Mouse (Mus musculus): ENCODE results near the gene Phf24. TPM values are rescaled to one million over a fixed set of nuclear protein-coding genes. Genes with fewer than 3 reads are reported as not detected.
A peak's percentile ranks its signal among the peaks of the same experiment; 100 is the strongest.

The Phf24 gene
- polyA plus RNA-seq, 1 experiment, result 0.46 TPM

DNA sequence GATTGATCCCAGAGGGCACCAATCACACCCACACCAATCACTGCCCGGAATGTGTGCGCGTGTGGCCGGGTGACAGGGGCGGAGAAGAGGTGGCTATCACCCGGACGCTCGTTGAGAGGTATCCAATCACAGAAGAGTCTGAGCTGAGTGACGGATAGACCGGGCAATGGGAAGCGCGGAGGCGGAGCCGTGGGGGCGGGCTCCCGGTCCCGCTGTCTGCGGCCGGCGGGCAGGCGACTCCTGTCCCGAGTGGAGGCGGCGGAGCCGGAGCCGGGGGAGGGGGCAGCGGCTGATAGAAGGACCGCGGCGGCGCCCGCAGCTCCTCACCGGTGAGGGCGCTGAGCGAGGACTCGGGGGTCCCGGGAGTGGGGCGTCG is 33.2 kb downstream of the Phf24 start, which contains the start of gene Dnajb5:
Dnajb5 (plus strand) TSS at position 139 of the 376 bp plus-strand sequence.
- peaks cover 11% of the 10 kb centered on the region for H3K4me1 ChIP-seq (ENCODE audit: control insufficient read depth, insufficient read depth, insufficient read length, low read length)
- 0% methylated on average over 37 of the region's 39 CpGs for WGBS
- TF ChIP-seq POLR2A (IDR thresholded peaks at IDR 0.05; ENCODE audit: low read depth, low read length), result peak; percentile 34
- no peak for TF ChIP-seq CTCF (IDR thresholded peaks at IDR 0.05; ENCODE audit: extremely low read depth, insufficient read length, insufficient replicate concordance, low read depth, low read length)
- H3K36me3 ChIP-seq (ENCODE audit: control insufficient read depth, insufficient read depth, low read length), result no peaks in the 10 kb centered on the region
- H3K27ac ChIP-seq (ENCODE audit: insufficient read depth, low read depth, low read length), result peak within 1 kb of the TSS; percentile 53
- H3K27me3 ChIP-seq (ENCODE audit: control insufficient read depth, insufficient read depth, low read length), result no peaks in the 10 kb centered on the region
- peak within 1 kb of the TSS; percentile 87 for H3K4me3 ChIP-seq (ENCODE audit: low read depth, low read length)

DNA sequence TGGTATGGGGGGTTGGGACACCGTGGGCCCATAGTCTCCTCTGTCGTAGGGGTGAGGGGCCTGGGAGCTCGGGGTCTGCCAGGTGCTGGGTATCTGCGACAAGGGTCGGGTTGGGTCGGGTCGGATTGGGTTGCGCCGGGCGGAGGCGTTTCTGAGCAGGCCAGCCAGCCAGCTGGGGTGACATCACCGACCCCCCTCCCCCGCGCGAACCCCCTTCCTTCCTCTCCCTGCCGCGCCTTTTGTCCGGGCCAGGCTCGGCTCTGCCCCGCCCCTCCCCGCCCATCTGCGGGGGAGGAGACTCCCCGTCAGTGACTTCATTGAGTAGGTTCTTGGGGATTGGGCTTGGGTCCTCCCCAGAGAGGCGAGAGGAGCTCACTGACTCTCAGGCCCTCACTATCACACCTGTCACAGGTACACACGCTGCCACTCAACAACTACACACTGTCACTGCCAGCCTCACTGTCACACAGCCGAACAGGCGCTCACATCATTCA is 33.7 kb downstream of the Phf24 start:
- 1% methylated on average over 22 of the region's 27 CpGs for WGBS
- no peaks in the 10 kb centered on the region for H3K36me3 ChIP-seq (ENCODE audit: control insufficient read depth, insufficient read depth, low read length)
- no peaks in the 10 kb centered on the region for H3K27me3 ChIP-seq (ENCODE audit: control insufficient read depth, insufficient read depth, low read length)
- peak overlapping the region; percentile 87 for H3K4me3 ChIP-seq (ENCODE audit: low read depth, low read length)
- no peak for TF ChIP-seq CTCF (IDR thresholded peaks at IDR 0.05; ENCODE audit: extremely low read depth, insufficient read length, insufficient replicate concordance, low read depth, low read length)
- peak overlapping the region; percentile 53 for H3K27ac ChIP-seq (ENCODE audit: insufficient read depth, low read depth, low read length)
- H3K4me1 ChIP-seq (ENCODE audit: control insufficient read depth, insufficient read depth, insufficient read length, low read length), result peaks cover 11% of the 10 kb centered on the region

DNA sequence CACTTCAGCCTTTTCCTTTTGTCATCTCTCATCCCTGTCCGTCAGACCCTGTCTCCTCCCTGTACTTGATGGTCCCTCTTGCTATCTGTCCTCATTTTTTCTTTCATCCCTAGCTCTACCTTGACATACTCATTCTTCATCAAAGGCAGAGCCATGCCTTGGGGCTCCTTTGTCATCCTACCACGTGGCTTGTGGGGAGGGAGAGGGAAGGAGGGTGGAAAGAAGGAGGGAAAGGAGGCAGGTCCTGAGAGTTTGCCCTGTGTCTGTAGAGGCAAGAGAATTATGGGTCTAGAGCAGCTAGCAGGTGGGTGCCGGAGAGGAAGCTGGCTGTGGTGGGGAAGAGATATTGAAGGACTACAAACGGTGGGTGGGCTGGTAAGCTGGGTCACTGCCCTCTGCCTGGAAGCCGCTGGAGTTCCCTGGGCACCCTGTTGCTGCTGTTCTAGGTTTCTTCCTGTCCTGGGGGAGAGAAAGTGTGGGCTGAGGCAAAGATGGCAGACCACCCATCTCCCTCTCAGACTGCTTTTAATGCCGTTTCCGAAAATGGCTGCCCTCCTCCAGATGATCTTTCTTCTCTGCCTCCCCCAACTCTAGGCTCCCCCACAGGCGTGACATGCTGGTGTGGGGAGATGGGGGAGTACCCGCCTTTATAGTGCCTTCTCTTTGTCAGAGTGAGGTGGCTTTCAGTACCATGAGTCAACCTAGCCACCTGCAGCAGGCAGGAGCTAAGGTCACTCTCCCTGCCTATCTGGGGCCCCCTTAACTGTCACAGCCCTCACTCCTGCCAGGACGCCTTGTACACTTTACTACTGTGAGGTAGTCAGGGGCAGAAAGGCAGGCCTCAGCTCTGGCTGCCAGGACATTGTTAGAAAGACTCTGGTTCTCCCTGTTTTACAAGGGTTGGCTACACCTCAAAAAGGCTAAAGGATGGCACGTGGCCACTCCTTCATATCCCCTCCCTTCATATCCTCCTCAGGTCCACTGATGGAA is 35.0 kb downstream of the Phf24 start:
- H3K27me3 ChIP-seq (ENCODE audit: control insufficient read depth, insufficient read depth, low read length), result no peaks in the 10 kb centered on the region
- TF ChIP-seq CTCF (IDR thresholded peaks at IDR 0.05; ENCODE audit: extremely low read depth, insufficient read length, insufficient replicate concordance, low read depth, low read length), result no peak
- TF ChIP-seq POLR2A (IDR thresholded peaks at IDR 0.05; ENCODE audit: low read depth, low read length), result no peak
- H3K4me1 ChIP-seq (ENCODE audit: control insufficient read depth, insufficient read depth, insufficient read length, low read length), result peaks cover 11% of the 10 kb centered on the region
- H3K36me3 ChIP-seq (ENCODE audit: control insufficient read depth, insufficient read depth, low read length), result no peaks in the 10 kb centered on the region
- no peak overlapping the region for H3K4me3 ChIP-seq (ENCODE audit: low read depth, low read length)
- peak overlapping the region; percentile 1; the same call in 1 of the 2 replicates for H3K27ac ChIP-seq (ENCODE audit: insufficient read depth, low read depth, low read length)
- 44% methylated on average over 11 of the region's 11 CpGs for WGBS

DNA sequence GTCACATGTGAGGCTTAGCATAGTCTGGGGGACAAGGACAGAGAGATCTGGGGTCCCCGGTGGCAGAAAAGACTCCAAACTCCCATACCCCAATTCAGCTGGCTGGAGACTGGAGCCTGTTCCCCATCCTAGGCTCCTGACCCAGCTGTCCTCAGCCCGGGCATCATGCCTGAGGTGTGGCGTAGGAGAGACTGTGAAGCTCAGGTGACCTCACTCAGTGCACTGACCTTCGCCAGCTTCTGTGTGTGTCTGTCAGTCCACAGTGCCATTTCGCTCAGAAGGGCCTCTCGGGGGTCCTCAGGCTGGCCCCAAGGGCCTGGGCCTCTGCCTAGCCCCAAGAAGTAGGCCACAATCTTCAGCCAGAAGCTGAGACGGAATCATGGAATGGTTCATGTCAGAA is 36.1 kb downstream of the Phf24 start:
- H3K36me3 ChIP-seq (ENCODE audit: control insufficient read depth, insufficient read depth, low read length), result no peaks in the 10 kb centered on the region
- H3K4me1 ChIP-seq (ENCODE audit: control insufficient read depth, insufficient read depth, insufficient read length, low read length), result peaks cover 11% of the 10 kb centered on the region
- no peak overlapping the region for H3K27ac ChIP-seq (ENCODE audit: insufficient read depth, low read depth, low read length)
- 91% methylated on average over 7 of the region's 7 CpGs for WGBS
- no peaks in the 10 kb centered on the region for H3K27me3 ChIP-seq (ENCODE audit: control insufficient read depth, insufficient read depth, low read length)
- no peak overlapping the region for H3K4me3 ChIP-seq (ENCODE audit: low read depth, low read length)
- TF ChIP-seq CTCF (IDR thresholded peaks at IDR 0.05; ENCODE audit: extremely low read depth, insufficient read length, insufficient replicate concordance, low read depth, low read length) (no peak), POLR2A (IDR thresholded peaks at IDR 0.05; ENCODE audit: low read depth, low read length) (no peak)

DNA sequence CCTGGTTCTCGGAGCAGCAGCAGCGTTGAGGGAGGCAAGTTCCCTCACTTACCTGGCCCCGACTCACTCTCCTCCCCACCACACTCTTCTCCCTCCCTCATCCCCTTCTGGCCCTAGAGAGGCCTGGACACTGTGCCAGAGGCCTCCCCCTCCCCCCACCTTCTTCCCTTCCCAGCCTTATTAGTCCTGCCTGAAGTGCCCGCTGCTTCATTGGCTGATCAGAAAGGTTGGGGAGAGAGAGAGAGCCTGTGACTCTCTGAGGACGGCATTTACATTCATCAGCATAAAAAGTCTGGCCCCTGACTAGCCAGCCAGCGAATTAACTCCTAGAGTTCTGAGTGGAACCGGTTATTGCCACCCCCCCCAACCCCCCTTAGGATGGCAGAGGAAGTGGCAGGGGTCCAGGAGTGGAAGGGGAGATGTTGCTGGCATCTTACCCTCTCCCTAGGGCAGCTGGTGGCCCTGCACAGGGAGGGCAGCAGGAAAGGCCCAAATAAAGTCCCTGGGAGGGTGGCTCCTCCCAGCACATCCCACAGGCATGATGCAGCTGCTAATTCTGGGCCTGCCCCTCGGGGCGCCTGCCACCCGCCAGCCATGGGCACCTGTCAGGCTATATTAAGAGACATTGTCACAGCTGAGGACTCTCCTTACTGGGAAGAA is 37.1 kb downstream of the Phf24 start:
- Histone ChIP-seq H3K4me3 (ENCODE audit: low read depth, low read length) (no peak overlapping the region), H3K4me1 (ENCODE audit: control insufficient read depth, insufficient read depth, insufficient read length, low read length) (peaks cover 11% of the 10 kb centered on the region), H3K36me3 (ENCODE audit: control insufficient read depth, insufficient read depth, low read length) (no peaks in the 10 kb centered on the region), H3K27me3 (ENCODE audit: control insufficient read depth, insufficient read depth, low read length) (no peaks in the 10 kb centered on the region), H3K27ac (ENCODE audit: insufficient read depth, low read depth, low read length) (peak overlapping the region; percentile 54; the same call in 1 of the 2 replicates)
- TF ChIP-seq CTCF (IDR thresholded peaks at IDR 0.05; ENCODE audit: extremely low read depth, insufficient read length, insufficient replicate concordance, low read depth, low read length) (no peak), POLR2A (IDR thresholded peaks at IDR 0.05; ENCODE audit: low read depth, low read length) (no peak)
- WGBS, result 69% methylated on average over 10 of the region's 10 CpGs

DNA sequence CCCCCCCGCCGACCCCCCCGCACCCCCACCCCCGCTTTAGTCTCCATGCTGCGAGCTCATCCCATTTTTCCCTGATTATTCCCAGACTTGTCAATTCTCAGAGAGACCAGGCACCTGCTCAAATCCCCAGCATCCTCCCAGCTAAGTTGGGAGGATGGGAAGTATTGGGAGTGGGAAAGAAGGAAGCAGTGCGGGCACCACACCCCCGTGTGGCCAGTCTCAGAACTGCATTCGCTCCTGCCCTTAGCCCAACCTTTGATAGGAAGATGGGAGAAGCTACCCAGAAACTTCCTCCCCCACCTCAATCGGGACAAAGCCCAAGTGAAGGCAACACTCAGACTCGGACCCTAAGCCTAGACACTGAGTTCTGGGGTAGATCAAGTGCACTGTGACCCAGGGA is 37.8 kb downstream of the Phf24 start:
- no peak overlapping the region for H3K27ac ChIP-seq (ENCODE audit: insufficient read depth, low read depth, low read length)
- 14% methylated on average over 10 of the region's 10 CpGs for WGBS

DNA sequence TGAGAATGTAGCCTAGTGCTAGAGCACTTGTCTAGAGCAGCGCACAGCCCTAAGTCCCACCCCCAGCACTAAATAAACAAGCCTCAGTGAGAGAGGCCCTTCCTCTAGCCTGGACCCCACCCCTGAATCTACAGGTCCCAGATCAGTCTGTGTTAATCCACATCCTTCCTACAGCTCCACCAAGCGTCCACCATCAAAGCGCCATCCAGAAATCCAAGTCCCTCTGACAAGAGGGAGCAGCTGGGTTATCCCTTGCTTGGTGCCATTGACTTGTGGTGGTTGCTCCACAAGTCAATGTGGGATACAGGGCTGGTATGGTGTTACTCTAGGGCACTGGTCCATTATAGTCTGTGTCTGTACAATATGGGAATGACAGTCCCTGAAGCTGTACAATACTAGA is 38.7 kb downstream of the Phf24 start:
- 94% methylated on average over 3 of the region's 3 CpGs for WGBS
- Histone ChIP-seq H3K36me3 (ENCODE audit: control insufficient read depth, insufficient read depth, low read length) (no peaks in the 10 kb centered on the region), H3K27me3 (ENCODE audit: control insufficient read depth, insufficient read depth, low read length) (no peaks in the 10 kb centered on the region), H3K4me3 (ENCODE audit: low read depth, low read length) (no peak overlapping the region), H3K4me1 (ENCODE audit: control insufficient read depth, insufficient read depth, insufficient read length, low read length) (peaks cover 5% of the 10 kb centered on the region), H3K27ac (ENCODE audit: insufficient read depth, low read depth, low read length) (no peak overlapping the region)
- TF ChIP-seq POLR2A (IDR thresholded peaks at IDR 0.05; ENCODE audit: low read depth, low read length) (no peak), CTCF (IDR thresholded peaks at IDR 0.05; ENCODE audit: extremely low read depth, insufficient read length, insufficient replicate concordance, low read depth, low read length) (no peak)

More for the DNA sequence above, 37.8 kb downstream of the Phf24 start:
- H3K36me3 ChIP-seq (ENCODE audit: control insufficient read depth, insufficient read depth, low read length), result no peaks in the 10 kb centered on the region
- H3K4me1 ChIP-seq (ENCODE audit: control insufficient read depth, insufficient read depth, insufficient read length, low read length), result peaks cover 7% of the 10 kb centered on the region
- no peaks in the 10 kb centered on the region for H3K27me3 ChIP-seq (ENCODE audit: control insufficient read depth, insufficient read depth, low read length)
- TF ChIP-seq POLR2A (IDR thresholded peaks at IDR 0.05; ENCODE audit: low read depth, low read length) (no peak), CTCF (IDR thresholded peaks at IDR 0.05; ENCODE audit: extremely low read depth, insufficient read length, insufficient replicate concordance, low read depth, low read length) (peak; percentile 78)
- no peak overlapping the region for H3K4me3 ChIP-seq (ENCODE audit: low read depth, low read length)
